Mouse (Mus musculus) E14TG2a.4 (cell line): ENCODE measurements at regions not wholly inside any gene's neighbourhood (a gene's known extent, or its start where the extent isn't known, plus 50 kb on each side); places are given as distances from the start of the nearest gene placed in this dataset.

ENCODE experiments used
- CTCF ChIP-seq: conservative IDR thresholded peaks from 2 replicates; pipeline ENCODE4 v1.5.1; 2014; ENCODE audit warnings: low read length
- NANOG ChIP-seq: IDR thresholded peaks from 2 replicates; pipeline ENCODE4 v1.6.1; 2014; ENCODE audit warnings: borderline replicate concordance, low read length, mixed read lengths

DNA sequence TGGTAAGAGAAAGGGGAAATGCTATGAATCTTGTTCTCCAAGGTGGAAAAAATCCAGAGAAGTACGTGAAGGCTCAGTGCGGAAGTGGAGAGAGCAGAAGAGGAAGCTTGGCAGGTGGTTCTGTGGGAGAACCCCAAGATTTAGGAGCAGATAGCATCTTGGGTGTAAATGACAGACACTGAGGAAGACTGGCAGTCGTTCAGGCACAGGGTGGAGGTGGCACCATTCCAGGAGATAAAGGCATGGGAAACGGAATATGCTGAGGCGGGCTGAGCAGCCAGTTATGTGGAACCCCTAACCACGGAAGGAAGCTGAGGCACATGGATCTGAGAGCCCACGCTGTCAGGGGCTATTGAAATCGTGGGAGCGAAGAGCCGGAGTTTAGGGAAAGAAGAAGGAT is 70.6 kb upstream of the Lep start:
- TF ChIP-seq CTCF (no peak), NANOG (no peak)
